Mouse (Mus musculus): Measurements from ENCODE around the gene Pomp. TPM values are rescaled to one million over a fixed set of nuclear protein-coding genes. Genes with fewer than 3 reads are reported as not detected.
A peak's percentile ranks its signal among the peaks of the same experiment; 100 is the strongest.
"Not testable (repeated sequence)": the region's sequence is repeated elsewhere in the genome, so short reads cannot be mapped to it uniquely, and the experiment has no call there.

Gene Pomp
- polyA plus RNA-seq, 1 experiment: 18.7 TPM

DNA sequence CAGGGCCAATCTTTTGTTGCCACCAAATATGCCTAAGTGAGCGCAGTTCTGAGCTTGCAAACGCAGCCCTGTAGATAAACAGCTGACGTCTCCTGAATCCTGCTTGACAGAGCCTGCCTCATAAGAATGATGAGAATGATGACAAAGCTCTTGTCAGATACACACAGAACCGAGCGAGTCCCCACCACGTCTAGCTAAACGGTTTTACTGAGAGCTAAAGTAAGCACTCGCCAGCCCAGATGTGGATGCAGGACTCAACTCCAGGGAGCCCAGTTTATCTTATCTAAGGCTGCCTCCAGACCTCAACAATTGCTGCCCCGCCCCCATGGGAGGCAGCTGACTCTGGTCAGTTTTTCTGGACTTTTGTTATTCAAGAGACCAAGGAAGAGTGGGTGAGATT, 32.9 kb downstream of the Pomp start:
- Histone ChIP-seq H3K4me3 (ENCODE audit: low read depth, low read length) (no peak overlapping the region), H3K27ac (ENCODE audit: insufficient read depth, low read depth, low read length) (peak overlapping the region; percentile 49), H3K27me3 (ENCODE audit: control insufficient read depth, insufficient read depth, low read length) (no peaks in the 10 kb centered on the region), H3K4me1 (ENCODE audit: control insufficient read depth, insufficient read depth, insufficient read length, low read length) (peaks cover 14% of the 10 kb centered on the region; the same call in 1 of the 2 replicates), H3K36me3 (ENCODE audit: control insufficient read depth, insufficient read depth, low read length) (0 out of 2 replicates have a peak, but pooled peaks cover 1% of the 10 kb centered on the region)
- 48% methylated on average over 9 of the region's 9 CpGs for WGBS
- TF ChIP-seq CTCF (IDR thresholded peaks at IDR 0.05; ENCODE audit: extremely low read depth, insufficient read length, insufficient replicate concordance, low read depth, low read length) (no peak), POLR2A (IDR thresholded peaks at IDR 0.05; ENCODE audit: low read depth, low read length) (no peak)

DNA sequence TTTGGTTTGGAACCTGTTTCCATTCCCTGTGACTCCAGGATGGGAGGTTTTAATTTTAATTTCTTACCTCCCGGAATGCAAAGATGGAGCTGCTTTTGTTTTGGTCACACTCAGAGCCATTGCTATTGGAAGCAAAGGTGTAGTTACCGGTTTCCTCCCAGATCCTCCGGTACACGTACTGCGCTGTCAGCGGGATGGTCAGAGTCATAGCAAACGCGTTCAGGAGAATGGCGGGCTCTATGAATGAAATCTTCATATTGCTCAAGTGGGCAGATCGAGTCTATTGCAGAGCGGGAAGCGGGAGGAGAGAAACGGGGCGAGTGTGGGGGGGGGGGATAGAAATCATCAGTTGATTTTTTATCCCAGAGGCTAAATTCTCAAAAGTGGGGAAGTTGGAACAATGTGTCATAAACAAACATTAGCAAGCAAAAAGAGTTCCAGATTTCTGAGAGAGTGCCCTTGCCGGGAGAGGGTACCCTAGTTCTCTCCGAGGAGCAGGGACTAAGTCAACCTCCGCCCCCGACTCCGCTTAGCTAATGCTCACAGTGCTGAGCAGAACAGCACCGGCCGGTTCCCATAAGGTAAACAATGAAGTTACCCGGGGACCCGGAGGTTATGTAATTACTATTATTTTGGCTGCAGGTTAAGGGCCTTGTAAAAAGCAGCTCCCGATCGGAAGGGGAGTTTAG, 33.6 kb downstream of the Pomp start:
- 4% methylated on average over 25 of the region's 25 CpGs for WGBS
- 0 out of 2 replicates have a peak, but pooled peaks cover 1% of the 10 kb centered on the region for H3K36me3 ChIP-seq (ENCODE audit: control insufficient read depth, insufficient read depth, low read length)
- H3K27me3 ChIP-seq (ENCODE audit: control insufficient read depth, insufficient read depth, low read length): no peaks in the 10 kb centered on the region
- H3K27ac ChIP-seq (ENCODE audit: insufficient read depth, low read depth, low read length): peak overlapping the region; percentile 97
- H3K4me3 ChIP-seq (ENCODE audit: low read depth, low read length): peak overlapping the region; percentile 94
- peaks cover 14% of the 10 kb centered on the region; the same call in 1 of the 2 replicates for H3K4me1 ChIP-seq (ENCODE audit: control insufficient read depth, insufficient read depth, insufficient read length, low read length)
- TF ChIP-seq CTCF (IDR thresholded peaks at IDR 0.05; ENCODE audit: extremely low read depth, insufficient read length, insufficient replicate concordance, low read depth, low read length): no peak
- no peak for TF ChIP-seq POLR2A (IDR thresholded peaks at IDR 0.05; ENCODE audit: low read depth, low read length)

GRCm38 (mm10) chr5:147894455-147895076, 34.3 kb downstream of the Pomp start, which contains the start of gene Slc46a3:
Slc46a3 (minus strand) TSS chr5:147894815.
- peak within 1 kb of the TSS; percentile 94 for H3K4me3 ChIP-seq (ENCODE audit: low read depth, low read length)
- H3K27ac ChIP-seq (ENCODE audit: insufficient read depth, low read depth, low read length): peak within 1 kb of the TSS; percentile 97
- peaks cover 14% of the 10 kb centered on the region; the same call in 1 of the 2 replicates for H3K4me1 ChIP-seq (ENCODE audit: control insufficient read depth, insufficient read depth, insufficient read length, low read length)
- TF ChIP-seq CTCF (IDR thresholded peaks at IDR 0.05; ENCODE audit: extremely low read depth, insufficient read length, insufficient replicate concordance, low read depth, low read length) (peak; percentile 48; the same call in 1 of the 2 replicates), POLR2A (IDR thresholded peaks at IDR 0.05; ENCODE audit: low read depth, low read length) (peak; percentile 84)
- WGBS: under 1% methylated on average over 47 of the region's 47 CpGs
- H3K36me3 ChIP-seq (ENCODE audit: control insufficient read depth, insufficient read depth, low read length): 0 out of 2 replicates have a peak, but pooled peaks cover 1% of the 10 kb centered on the region
- H3K27me3 ChIP-seq (ENCODE audit: control insufficient read depth, insufficient read depth, low read length): no peaks in the 10 kb centered on the region

GRCm38 (mm10) chr5:147895436-147896198, 35.4 kb downstream of the Pomp start:
- Histone ChIP-seq H3K27ac (ENCODE audit: insufficient read depth, low read depth, low read length) (peak overlapping the region; percentile 5), H3K36me3 (ENCODE audit: control insufficient read depth, insufficient read depth, low read length) (0 out of 2 replicates have a peak, but pooled peaks cover 1% of the 10 kb centered on the region), H3K4me1 (ENCODE audit: control insufficient read depth, insufficient read depth, insufficient read length, low read length) (peaks cover 14% of the 10 kb centered on the region; the same call in 1 of the 2 replicates), H3K4me3 (ENCODE audit: low read depth, low read length) (peak overlapping the region; percentile 4; the same call in 1 of the 2 replicates), H3K27me3 (ENCODE audit: control insufficient read depth, insufficient read depth, low read length) (no peaks in the 10 kb centered on the region)
- TF ChIP-seq POLR2A (IDR thresholded peaks at IDR 0.05; ENCODE audit: low read depth, low read length) (no peak), CTCF (IDR thresholded peaks at IDR 0.05; ENCODE audit: extremely low read depth, insufficient read length, insufficient replicate concordance, low read depth, low read length) (no peak)
- 29% methylated on average over 16 of the region's 16 CpGs for WGBS

DNA sequence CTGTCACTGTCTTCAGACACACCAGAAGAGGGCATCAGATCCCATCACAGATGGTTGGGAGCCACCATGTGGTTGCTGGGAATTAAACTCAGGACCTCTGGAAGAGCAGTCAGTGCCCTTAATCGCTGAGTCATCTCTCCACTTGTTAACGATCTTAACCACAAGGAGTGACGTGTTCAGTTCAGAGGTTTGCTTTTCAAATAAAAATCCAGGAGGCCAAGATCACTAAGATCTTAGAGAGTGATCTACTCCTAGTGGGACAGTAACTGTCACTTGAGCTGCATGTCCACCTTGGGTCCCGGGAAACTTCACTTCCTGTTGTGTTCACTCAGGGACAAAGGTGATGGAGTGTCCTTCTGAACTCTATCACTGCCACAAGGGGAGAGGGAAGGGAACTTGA, 36.2 kb downstream of the Pomp start:
- H3K36me3 ChIP-seq (ENCODE audit: control insufficient read depth, insufficient read depth, low read length); H3K27me3 ChIP-seq (ENCODE audit: control insufficient read depth, insufficient read depth, low read length); H3K4me3 ChIP-seq (ENCODE audit: low read depth, low read length): not testable (repeated sequence)
- 35% methylated on average over 4 of the region's 4 CpGs for WGBS
- Histone ChIP-seq H3K27ac (ENCODE audit: insufficient read depth, low read depth, low read length) (peak overlapping the region; percentile 32; the same call in 1 of the 2 replicates), H3K4me1 (ENCODE audit: control insufficient read depth, insufficient read depth, insufficient read length, low read length) (peaks cover 14% of the 10 kb centered on the region; the same call in 1 of the 2 replicates)

DNA sequence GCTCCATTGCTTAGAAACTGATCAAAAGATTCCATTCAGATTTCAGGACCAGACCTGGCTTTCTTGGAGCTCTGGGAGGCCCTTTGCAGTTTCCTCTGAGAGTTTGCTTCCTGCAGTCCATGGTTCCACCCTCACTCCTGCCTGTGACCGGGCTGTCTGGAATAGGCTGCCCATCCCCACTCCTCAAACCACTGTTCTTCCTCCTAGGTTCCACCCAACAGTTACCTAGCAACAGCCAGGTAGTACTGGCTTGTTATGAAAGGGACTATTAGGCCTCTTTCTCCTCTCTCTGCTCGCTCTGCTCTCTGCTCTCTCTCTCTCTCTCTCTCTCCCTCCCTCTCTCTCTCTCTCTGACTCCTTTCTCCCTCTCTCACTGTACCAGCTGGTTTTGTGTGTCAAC, 38.0 kb downstream of the Pomp start:
- TF ChIP-seq CTCF (IDR thresholded peaks at IDR 0.05; ENCODE audit: extremely low read depth, insufficient read length, insufficient replicate concordance, low read depth, low read length) (no peak), POLR2A (IDR thresholded peaks at IDR 0.05; ENCODE audit: low read depth, low read length) (no peak)
- Histone ChIP-seq H3K4me1 (ENCODE audit: control insufficient read depth, insufficient read depth, insufficient read length, low read length) (peaks cover 18% of the 10 kb centered on the region; the same call in 1 of the 2 replicates), H3K36me3 (ENCODE audit: control insufficient read depth, insufficient read depth, low read length) (no peaks in the 10 kb centered on the region), H3K27ac (ENCODE audit: insufficient read depth, low read depth, low read length) (no peak overlapping the region), H3K27me3 (ENCODE audit: control insufficient read depth, insufficient read depth, low read length) (no peaks in the 10 kb centered on the region), H3K4me3 (ENCODE audit: low read depth, low read length) (no peak overlapping the region)
- WGBS: 45% methylated on average over 2 of the region's 2 CpGs

All from small intestine, adult 2 months (tissue).